Mouse (Mus musculus): ENCODE results near the gene Pak7.

DNA sequence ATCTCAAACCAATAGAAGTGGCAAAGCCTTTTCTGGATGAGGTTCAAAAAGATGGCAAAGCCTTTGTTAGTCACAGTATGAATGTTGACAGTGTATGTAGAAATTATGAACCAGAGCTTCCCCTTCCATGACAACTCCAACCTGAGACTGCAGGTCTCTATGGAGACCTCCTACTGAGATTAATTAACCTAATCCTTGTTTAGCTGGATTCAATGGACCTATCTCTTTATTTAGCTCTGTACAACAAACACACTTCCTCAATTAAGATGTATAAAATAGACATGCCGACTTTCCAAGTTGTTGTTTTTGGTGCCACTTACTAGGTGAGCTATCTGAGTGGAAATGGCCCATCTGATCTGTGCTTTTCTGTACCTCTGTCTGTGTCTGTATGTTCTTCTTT is 90.4 kb downstream of the Pak7 start:
- TF ChIP-seq POLR2A (IDR thresholded peaks at IDR 0.05; ENCODE audit: low read depth, low read length): no peak
- no peak for TF ChIP-seq CTCF (IDR thresholded peaks at IDR 0.05; ENCODE audit: borderline replicate concordance, insufficient read depth, low read length)
